Mouse (Mus musculus): Measurements from ENCODE around the gene Rrp1b. TPM values are rescaled to one million over a fixed set of nuclear protein-coding genes. Genes with fewer than 3 reads are reported as not detected.
"Not testable (repeated sequence)": the region's sequence is repeated elsewhere in the genome, so short reads cannot be mapped to it uniquely, and the experiment has no call there.

Gene Rrp1b
- total RNA-seq, 1 experiment, result 155 TPM

DNA sequence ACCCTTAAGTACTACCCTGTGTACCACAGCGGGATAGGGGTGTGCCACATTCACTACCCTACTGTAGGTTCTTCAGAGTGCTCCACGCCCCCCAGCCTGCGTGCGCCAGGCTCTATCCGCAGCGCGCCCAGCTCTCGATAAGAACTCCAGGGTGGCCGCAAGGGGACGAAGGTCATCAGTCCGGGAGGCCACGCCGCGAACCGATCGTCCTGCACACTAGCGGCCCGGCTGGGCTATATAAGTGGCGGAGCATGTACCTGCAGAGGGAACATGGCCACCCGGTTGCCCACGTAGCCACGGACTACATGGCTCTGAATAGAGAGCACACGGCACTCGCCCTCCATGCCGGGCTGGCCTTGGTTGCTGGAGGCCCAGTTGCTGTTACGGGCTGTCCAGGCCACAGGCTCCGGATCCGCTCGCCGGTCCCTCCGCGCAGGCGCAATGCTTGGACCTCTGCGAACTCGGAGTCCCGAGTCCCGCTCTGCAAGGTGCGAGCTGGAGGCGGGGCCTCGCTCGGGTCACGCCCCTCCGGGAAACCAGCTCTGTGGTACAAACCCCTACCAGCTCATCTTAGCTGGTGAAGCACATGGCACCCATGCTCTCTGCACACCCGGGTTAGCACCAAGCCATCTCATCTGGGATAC is 64.2 kb downstream of the Rrp1b start:
- no peaks in the 10 kb centered on the region for H3K9me3 ChIP-seq (ENCODE audit: control insufficient read depth, insufficient read depth, low read depth, low read length)
- TF ChIP-seq CHD2 (IDR thresholded peaks at IDR 0.05; ENCODE audit: low read depth, low read length), result no peak
- TF ChIP-seq HCFC1 (IDR thresholded peaks at IDR 0.05; ENCODE audit: borderline replicate concordance, insufficient read depth, low read length), result no peak
- TF ChIP-seq ZNF384 (IDR thresholded peaks at IDR 0.05; ENCODE audit: low read depth, low read length), result no peak
- no peak for TF ChIP-seq MAFK (IDR thresholded peaks at IDR 0.05; ENCODE audit: insufficient read depth, low read depth, low read length)
- TF ChIP-seq ZC3H11A (IDR thresholded peaks at IDR 0.05; ENCODE audit: borderline replicate concordance, low read depth, low read length), result no peak
- DNase-seq (ENCODE audit: low read depth, low spot score), result peak; percentile 50
- peak overlapping the region; percentile 33 for H3K9ac ChIP-seq (ENCODE audit: insufficient read depth, low read depth, low read length, poor library complexity, severe bottlenecking)
- H3K36me3 ChIP-seq (ENCODE audit: control insufficient read depth, insufficient read depth, low read length, poor library complexity, severe bottlenecking), result no peaks in the 10 kb centered on the region
- H3K4me3 ChIP-seq (ENCODE audit: insufficient read depth in 1 of 2, low read depth in 1 of 2, low read length in 2 of 2, poor library complexity in 1 of 2, severe bottlenecking in 1 of 2), result peak overlapping the region; percentile 68 to 70
- H3K27ac ChIP-seq (ENCODE audit: insufficient read depth, low read depth, low read length, poor library complexity, severe bottlenecking), result no peak overlapping the region
- peaks cover 0 to 2% of the 10 kb centered on the region in 2 experiments; a peak in 1 of 4 replicates for H3K4me1 ChIP-seq (ENCODE audit: control insufficient read depth in 2 of 2, insufficient read depth in 2 of 2, low read length in 2 of 2, poor library complexity in 1 of 2)
- in situ Hi-C loops (cut with MboI; ENCODE audit: low sequenced_read_pairs in 2 of 2, unreplicated experiment in 2 of 2), result no loop called here

- H3K4me3 ChIP-seq (ENCODE audit: insufficient read depth in 1 of 2, low read depth in 1 of 2, low read length in 2 of 2, poor library complexity in 1 of 2, severe bottlenecking in 1 of 2), result no peak overlapping the region
- peaks cover 0 to 2% of the 10 kb centered on the region in 2 experiments; a peak in 1 of 4 replicates for H3K4me1 ChIP-seq (ENCODE audit: control insufficient read depth in 2 of 2, insufficient read depth in 2 of 2, low read length in 2 of 2, poor library complexity in 1 of 2)
- in situ Hi-C loops (cut with MboI; ENCODE audit: low sequenced_read_pairs in 2 of 2, unreplicated experiment in 2 of 2), result no loop called here
- TF ChIP-seq ZC3H11A (IDR thresholded peaks at IDR 0.05; ENCODE audit: borderline replicate concordance, low read depth, low read length) (peak; percentile 29; the same call in 1 of the 2 replicates), CHD2 (IDR thresholded peaks at IDR 0.05; ENCODE audit: low read depth, low read length) (no peak), MAFK (IDR thresholded peaks at IDR 0.05; ENCODE audit: insufficient read depth, low read depth, low read length) (peak; percentile 77), HCFC1 (IDR thresholded peaks at IDR 0.05; ENCODE audit: borderline replicate concordance, insufficient read depth, low read length) (no peak), ZNF384 (IDR thresholded peaks at IDR 0.05; ENCODE audit: low read depth, low read length) (no peak)
- H3K27ac ChIP-seq (ENCODE audit: insufficient read depth, low read depth, low read length, poor library complexity, severe bottlenecking), result no peak overlapping the region
- DNase-seq (ENCODE audit: low read depth, low spot score), result no peak
- H3K36me3 ChIP-seq (ENCODE audit: control insufficient read depth, insufficient read depth, low read length, poor library complexity, severe bottlenecking), result no peaks in the 10 kb centered on the region
- H3K9ac ChIP-seq (ENCODE audit: insufficient read depth, low read depth, low read length, poor library complexity, severe bottlenecking), result no peak overlapping the region
- no peaks in the 10 kb centered on the region for H3K9me3 ChIP-seq (ENCODE audit: control insufficient read depth, insufficient read depth, low read depth, low read length)
Observed at GRCm38 (mm10) chr17:32103054-32103453, 67.2 kb downstream of the Rrp1b start.

GRCm38 (mm10) chr17:32106358-32106757 is 70.5 kb downstream of the Rrp1b start:
- Histone ChIP-seq H3K9ac (ENCODE audit: insufficient read depth, low read depth, low read length, poor library complexity, severe bottlenecking) (no peak overlapping the region), H3K36me3 (ENCODE audit: control insufficient read depth, insufficient read depth, low read length, poor library complexity, severe bottlenecking) (no peaks in the 10 kb centered on the region), H3K9me3 (ENCODE audit: control insufficient read depth, insufficient read depth, low read depth, low read length) (no peaks in the 10 kb centered on the region), H3K4me3 (ENCODE audit: insufficient read depth in 1 of 2, low read depth in 1 of 2, low read length in 2 of 2, poor library complexity in 1 of 2, severe bottlenecking in 1 of 2) (no peak overlapping the region), H3K4me1 (ENCODE audit: control insufficient read depth in 2 of 2, insufficient read depth in 2 of 2, low read length in 2 of 2, poor library complexity in 1 of 2) (no peaks in the 10 kb centered on the region), H3K27ac (ENCODE audit: insufficient read depth, low read depth, low read length, poor library complexity, severe bottlenecking) (no peak overlapping the region)
- TF ChIP-seq CHD2 (IDR thresholded peaks at IDR 0.05; ENCODE audit: low read depth, low read length), result no peak
- TF ChIP-seq MAFK (IDR thresholded peaks at IDR 0.05; ENCODE audit: insufficient read depth, low read depth, low read length), result no peak
- TF ChIP-seq HCFC1 (IDR thresholded peaks at IDR 0.05; ENCODE audit: borderline replicate concordance, insufficient read depth, low read length), result no peak
- no peak for TF ChIP-seq ZNF384 (IDR thresholded peaks at IDR 0.05; ENCODE audit: low read depth, low read length)
- no peak for TF ChIP-seq ZC3H11A (IDR thresholded peaks at IDR 0.05; ENCODE audit: borderline replicate concordance, low read depth, low read length)
- in situ Hi-C loops (cut with MboI; ENCODE audit: low sequenced_read_pairs in 2 of 2, unreplicated experiment in 2 of 2), result no loop called here
- DNase-seq (ENCODE audit: low read depth, low spot score), result no peak

DNA sequence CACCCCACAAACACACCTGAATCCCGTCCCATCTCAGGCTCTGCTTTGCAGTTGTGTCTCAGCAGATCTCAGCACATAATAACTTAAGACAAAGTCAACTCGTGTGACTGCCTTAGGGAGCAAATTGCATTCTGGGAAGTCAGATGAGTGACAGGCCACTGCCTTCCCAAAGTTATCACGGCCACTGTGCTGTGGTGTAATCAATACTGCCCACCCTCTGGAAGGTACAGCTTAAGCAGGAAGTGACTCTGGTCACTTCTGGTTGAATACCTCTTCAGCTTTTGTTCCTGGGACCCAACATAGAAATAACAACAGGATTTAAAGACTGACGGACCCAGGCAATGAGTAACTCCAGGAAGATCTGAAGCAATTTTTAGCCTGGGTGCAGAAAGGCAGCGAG is 72.0 kb downstream of the Rrp1b start:
- no peak for DNase-seq (ENCODE audit: low read depth, low spot score)
- in situ Hi-C loops (cut with MboI; ENCODE audit: low sequenced_read_pairs in 2 of 2, unreplicated experiment in 2 of 2), result no loop called here
- Histone ChIP-seq H3K4me1 (ENCODE audit: control insufficient read depth in 2 of 2, insufficient read depth in 2 of 2, low read length in 2 of 2, poor library complexity in 1 of 2) (peaks cover 0 to under 1% of the 10 kb centered on the region in 2 experiments; a peak in 1 of 4 replicates), H3K9me3 (ENCODE audit: control insufficient read depth, insufficient read depth, low read depth, low read length) (no peaks in the 10 kb centered on the region), H3K27ac (ENCODE audit: insufficient read depth, low read depth, low read length, poor library complexity, severe bottlenecking) (no peak overlapping the region), H3K4me3 (ENCODE audit: insufficient read depth in 1 of 2, low read depth in 1 of 2, low read length in 2 of 2, poor library complexity in 1 of 2, severe bottlenecking in 1 of 2) (no peak overlapping the region), H3K9ac (ENCODE audit: insufficient read depth, low read depth, low read length, poor library complexity, severe bottlenecking) (no peak overlapping the region), H3K36me3 (ENCODE audit: control insufficient read depth, insufficient read depth, low read length, poor library complexity, severe bottlenecking) (no peaks in the 10 kb centered on the region)
- TF ChIP-seq HCFC1 (IDR thresholded peaks at IDR 0.05; ENCODE audit: borderline replicate concordance, insufficient read depth, low read length) (no peak), ZNF384 (IDR thresholded peaks at IDR 0.05; ENCODE audit: low read depth, low read length) (no peak), MAFK (IDR thresholded peaks at IDR 0.05; ENCODE audit: insufficient read depth, low read depth, low read length) (no peak), ZC3H11A (IDR thresholded peaks at IDR 0.05; ENCODE audit: borderline replicate concordance, low read depth, low read length) (no peak), CHD2 (IDR thresholded peaks at IDR 0.05; ENCODE audit: low read depth, low read length) (no peak)

GRCm38 (mm10) chr17:32108320-32109011 is 72.6 kb downstream of the Rrp1b start:
- H3K27ac ChIP-seq (ENCODE audit: insufficient read depth, low read depth, low read length, poor library complexity, severe bottlenecking), result not testable (repeated sequence)

More at GRCm38 (mm10) chr17:32108320-32109011, 72.6 kb downstream of the Rrp1b start:
- H3K36me3 ChIP-seq (ENCODE audit: control insufficient read depth, insufficient read depth, low read length, poor library complexity, severe bottlenecking); H3K4me3 ChIP-seq (ENCODE audit: insufficient read depth in 1 of 2, low read depth in 1 of 2, low read length in 2 of 2, poor library complexity in 1 of 2, severe bottlenecking in 1 of 2); H3K4me1 ChIP-seq (ENCODE audit: control insufficient read depth in 2 of 2, insufficient read depth in 2 of 2, low read length in 2 of 2, poor library complexity in 1 of 2); H3K9ac ChIP-seq (ENCODE audit: insufficient read depth, low read depth, low read length, poor library complexity, severe bottlenecking); DNase-seq (ENCODE audit: low read depth, low spot score); in situ Hi-C loops (cut with MboI; ENCODE audit: low sequenced_read_pairs in 2 of 2, unreplicated experiment in 2 of 2); H3K9me3 ChIP-seq (ENCODE audit: control insufficient read depth, insufficient read depth, low read depth, low read length): not testable (repeated sequence)

All from ES-E14 (cell line).